Mouse (Mus musculus) intestine, postnatal 0 days (tissue): ENCODE measurements around the gene Papss2. TPM values are rescaled to one million over a fixed set of nuclear protein-coding genes. Genes with fewer than 3 reads are reported as not detected.

Experiments
- ATAC-seq: fragments of 200-750 bp; cut with Nextera tagmentation; 2 replicates; pipeline ENCODE4 v1.8.0; 2017; ENCODE audit warnings: mild to moderate bottlenecking, moderate TSS enrichment, moderate library complexity
- H3K27ac ChIP-seq: fragments of 300-500 bp; sonication (generic); 2 replicates; pipeline ENCODE4 v1.5.1; 2014; ENCODE audit warnings: mild to moderate bottlenecking, low read depth, low read length, moderate library complexity
- H3K27me3 ChIP-seq: fragments of 300-500 bp; sonication (generic); replicated peaks from 2 replicates; pipeline ENCODE4 v1.6.1; 2014; ENCODE audit warnings: low read length, mixed read lengths; ENCODE audit not compliant: control insufficient read depth, insufficient read depth
- H3K36me3 ChIP-seq: fragments of 300-500 bp; sonication (generic); 2 replicates; pipeline ENCODE4 v1.6.1; 2014; ENCODE audit warnings: mild to moderate bottlenecking, moderate library complexity; ENCODE audit not compliant: control insufficient read depth, insufficient read depth
- H3K4me1 ChIP-seq: fragments of 300-500 bp; sonication (generic); replicated peaks from 2 replicates; pipeline ENCODE4 v1.6.1; 2014; ENCODE audit warnings: antibody characterized with exemption, low read length, mixed read lengths; ENCODE audit not compliant: control insufficient read depth, insufficient read depth
- H3K4me2 ChIP-seq: fragments of 300-500 bp; sonication (generic); replicated peaks from 2 replicates; pipeline ENCODE4 v1.6.1; 2014; ENCODE audit warnings: low read depth, mild to moderate bottlenecking, moderate library complexity
- H3K4me3 ChIP-seq: fragments of 300-500 bp; sonication (generic); 2 replicates; pipeline ENCODE4 v1.5.1; 2014; ENCODE audit warnings: low read depth, low read length
- H3K9ac ChIP-seq: fragments of 300-500 bp; sonication (generic); 2 replicates; pipeline ENCODE4 v1.6.1; 2014; ENCODE audit warnings: mild to moderate bottlenecking, low read depth, low read length
- H3K9me3 ChIP-seq: fragments of 300-500 bp; sonication (generic); 2 replicates; pipeline ENCODE4 v1.6.1; 2016; ENCODE audit warnings: mixed run types; ENCODE audit not compliant: control insufficient read depth
- CTCF ChIP-seq: sonication (generic); IDR thresholded peaks from 2 replicates; pipeline ENCODE4 v1.5.1; 2016; ENCODE audit warnings: low read depth, mild to moderate bottlenecking, control low read depth, antibody characterized with exemption, moderate library complexity
- WGBS: fragments of 180-500 bp; shearing (Covaris S2); extraction: QIAGEN DNeasy Blood & Tissue Kit; methylation state at CpG from one replicate; pipeline ENCODE4 v1.1.7; 2014; 5-methylcytosine and 5-hydroxymethylcytosine counted together
- polyA plus RNA-seq: library from polyadenylated mRNA; unstranded; fragments of >200 nt; fragmentation: Nextera tagmentation; extraction: Ambion mirVana; gene quantifications from 2 replicates; pipeline ENCODE4 v1.2.1, GENCODE M21; 2015

The Papss2 gene
- polyA plus RNA-seq, 1 experiment from 2014 or later, result 34.7 TPM

DNA sequence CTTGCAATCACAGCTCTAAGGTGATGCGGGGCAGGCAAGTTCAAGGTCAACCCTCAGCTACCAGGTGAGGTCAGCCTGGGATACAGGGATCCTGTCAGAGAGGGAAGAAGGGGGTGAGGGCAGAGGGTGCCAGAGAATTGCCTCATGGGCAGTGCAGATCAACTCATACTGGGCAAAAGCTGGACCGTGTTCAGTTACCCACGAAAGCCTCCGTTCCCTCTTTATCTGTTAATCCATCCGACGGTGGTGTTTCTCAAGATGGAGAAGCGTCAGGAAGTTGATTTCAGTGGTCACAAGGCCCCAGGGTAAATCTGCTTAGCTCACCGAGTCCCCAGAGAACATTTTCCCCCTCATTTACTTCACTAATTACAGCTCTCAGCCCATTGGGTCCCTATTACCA is 8.5 kb downstream of the Papss2 start:
- H3K27ac ChIP-seq, result no peak overlapping the region
- H3K27me3 ChIP-seq, result no peaks in the 10 kb centered on the region
- WGBS, result 70% methylated on average over 8 of the region's 8 CpGs
- no peak overlapping the region for H3K9ac ChIP-seq
- no peaks in the 10 kb centered on the region for H3K36me3 ChIP-seq
- no peak overlapping the region for H3K4me3 ChIP-seq
- peaks cover 10% of the 10 kb centered on the region for H3K4me1 ChIP-seq
- no peak overlapping the region for H3K4me2 ChIP-seq
- no peak for ATAC-seq
- no peak for TF ChIP-seq CTCF
- no peaks in the 10 kb centered on the region for H3K9me3 ChIP-seq

DNA sequence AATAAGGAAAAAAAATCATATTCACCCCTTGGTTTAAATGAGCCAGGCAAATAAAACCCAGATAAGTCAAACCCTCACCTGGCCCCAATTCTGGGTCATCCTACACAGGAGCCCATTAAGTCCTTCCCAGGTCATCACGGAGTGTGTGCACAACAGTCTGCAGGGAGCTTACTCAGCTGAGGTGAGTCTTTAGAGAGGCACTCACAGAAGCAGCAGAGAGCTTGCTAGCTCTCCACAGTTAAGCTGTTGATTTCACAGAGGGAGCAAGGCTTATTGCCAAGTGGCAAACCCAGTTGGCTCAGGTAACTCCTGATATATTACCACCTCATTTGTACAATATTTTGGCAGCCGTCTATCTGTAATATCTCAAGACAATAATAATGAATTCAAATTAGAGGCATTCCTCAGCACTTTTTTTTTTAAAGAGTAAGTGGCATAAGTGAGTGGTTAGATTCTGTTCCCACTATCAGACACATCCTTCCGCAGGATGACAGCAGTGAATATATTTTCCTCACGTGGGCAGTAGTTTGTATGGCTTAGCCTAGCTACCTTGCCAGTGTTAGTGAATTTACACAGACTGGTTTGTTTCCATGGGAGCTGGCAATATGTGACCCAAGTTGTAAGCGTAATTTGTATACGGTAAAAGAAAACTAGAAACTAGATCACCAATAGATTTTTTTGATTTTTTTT is 9.1 kb downstream of the Papss2 start:
- Histone ChIP-seq H3K27me3 (no peaks in the 10 kb centered on the region), H3K4me2 (no peak overlapping the region), H3K4me3 (no peak overlapping the region), H3K9me3 (no peaks in the 10 kb centered on the region), H3K27ac (no peak overlapping the region), H3K4me1 (peaks cover 10% of the 10 kb centered on the region), H3K36me3 (no peaks in the 10 kb centered on the region), H3K9ac (no peak overlapping the region)
- no peak for TF ChIP-seq CTCF
- 82% methylated on average over 6 of the region's 6 CpGs for WGBS
- no peak for ATAC-seq

DNA sequence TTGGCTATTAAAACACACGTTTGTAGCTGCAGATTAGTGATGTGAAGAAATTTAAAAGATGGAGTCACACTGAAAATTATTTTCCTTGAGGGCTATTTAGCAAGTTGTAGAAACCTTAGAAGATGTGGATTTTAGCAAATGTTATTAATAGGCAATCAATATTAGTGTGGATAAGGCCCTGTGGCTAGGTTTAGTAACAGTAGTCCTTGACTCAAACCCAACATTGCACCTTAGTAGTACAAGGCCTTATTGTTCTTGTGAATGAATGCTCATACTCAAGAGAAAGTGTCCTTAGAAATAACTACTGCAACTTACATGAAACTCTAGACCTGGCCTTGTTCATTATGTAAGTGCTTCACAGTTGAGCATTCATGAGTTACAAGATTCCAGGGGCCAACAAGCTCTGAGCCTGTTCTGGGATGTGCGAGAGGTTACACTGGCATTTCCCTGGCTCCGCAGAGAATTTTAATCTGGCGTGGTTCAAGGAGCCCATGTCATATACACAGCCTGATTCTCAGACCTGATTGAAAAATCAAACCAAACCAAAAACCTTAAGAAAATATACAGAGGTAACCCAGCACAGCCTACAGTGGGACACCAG is 10.7 kb downstream of the Papss2 start:
- ATAC-seq, result no peak
- Histone ChIP-seq H3K9ac (no peak overlapping the region), H3K27me3 (no peaks in the 10 kb centered on the region), H3K27ac (no peak overlapping the region), H3K4me3 (no peak overlapping the region), H3K36me3 (no peaks in the 10 kb centered on the region), H3K9me3 (no peaks in the 10 kb centered on the region), H3K4me1 (peaks cover 10% of the 10 kb centered on the region), H3K4me2 (no peak overlapping the region)
- WGBS, result 83% methylated on average over 4 of the region's 4 CpGs
- TF ChIP-seq CTCF, result no peak

DNA sequence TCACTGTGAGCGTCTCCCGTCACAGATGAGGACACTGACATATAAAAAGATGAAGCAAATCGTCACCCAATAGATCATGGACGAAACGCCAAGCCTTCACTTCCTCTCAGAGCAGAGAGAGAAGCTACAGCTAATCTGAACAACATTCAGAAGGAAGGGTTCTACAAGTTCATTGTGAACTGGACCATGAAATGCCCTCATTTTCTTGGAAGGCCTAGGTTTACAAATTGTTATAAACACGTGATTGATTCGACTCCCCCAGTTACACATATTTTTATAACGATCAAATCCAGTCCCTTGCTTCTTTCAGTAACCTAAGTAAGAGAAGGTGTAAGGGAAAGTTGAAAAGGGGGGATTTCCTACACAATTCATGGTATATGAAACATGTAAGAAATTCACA is 11.4 kb downstream of the Papss2 start:
- no peak for TF ChIP-seq CTCF
- WGBS, result 85% methylated on average over 8 of the region's 8 CpGs
- Histone ChIP-seq H3K27me3 (no peaks in the 10 kb centered on the region), H3K4me3 (no peak overlapping the region), H3K4me1 (peaks cover 10% of the 10 kb centered on the region), H3K27ac (no peak overlapping the region), H3K9me3 (no peaks in the 10 kb centered on the region), H3K9ac (no peak overlapping the region), H3K4me2 (no peak overlapping the region), H3K36me3 (no peaks in the 10 kb centered on the region)
- ATAC-seq, result no peak

DNA sequence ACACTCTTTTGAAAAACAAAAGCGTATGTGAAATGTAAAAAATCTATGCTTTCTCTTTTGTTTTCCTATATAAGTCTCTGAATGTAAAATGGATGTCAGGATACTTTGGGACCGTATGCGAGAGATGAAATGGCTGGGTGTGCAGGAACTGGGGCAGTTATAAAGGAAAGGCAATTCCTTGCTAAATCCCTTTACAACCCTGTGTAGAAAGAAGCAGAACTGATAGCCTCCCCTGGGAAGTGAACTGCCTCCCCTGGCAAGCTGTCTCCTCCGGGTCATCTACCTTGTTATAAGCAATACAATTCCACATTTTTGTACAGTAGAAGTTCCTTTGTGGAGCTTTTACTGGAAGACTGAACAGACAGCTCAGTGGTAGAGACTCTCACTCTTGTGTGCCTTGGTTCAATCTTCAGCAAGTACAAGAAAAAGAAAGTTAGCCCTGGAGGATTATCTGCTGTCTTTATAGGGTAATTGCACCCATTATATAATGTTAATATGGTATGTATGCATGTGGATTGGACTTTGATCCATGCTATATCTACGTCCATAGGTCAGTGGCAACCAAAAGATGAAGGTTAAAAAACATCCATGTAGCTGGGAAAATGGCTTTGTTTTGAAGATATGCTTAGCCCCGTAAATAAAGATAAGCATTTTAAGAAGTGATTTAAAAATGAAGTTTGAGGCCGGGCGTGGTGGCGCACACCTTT is 15.9 kb downstream of the Papss2 start:
- 58% methylated on average over 9 of the region's 9 CpGs for WGBS
- no peaks in the 10 kb centered on the region for H3K9me3 ChIP-seq
- no peak for TF ChIP-seq CTCF
- H3K4me2 ChIP-seq, result peak overlapping the region; percentile 18; the same call in 1 of the 2 replicates
- H3K9ac ChIP-seq, result no peak overlapping the region
- H3K36me3 ChIP-seq, result no peaks in the 10 kb centered on the region
- H3K27ac ChIP-seq, result peak overlapping the region; percentile 50; the same call in 1 of the 2 replicates
- H3K4me1 ChIP-seq, result no peaks in the 10 kb centered on the region; the same call in 1 of the 2 replicates
- H3K4me3 ChIP-seq, result no peak overlapping the region
- no peaks in the 10 kb centered on the region for H3K27me3 ChIP-seq
- ATAC-seq, result peak; percentile 70

DNA sequence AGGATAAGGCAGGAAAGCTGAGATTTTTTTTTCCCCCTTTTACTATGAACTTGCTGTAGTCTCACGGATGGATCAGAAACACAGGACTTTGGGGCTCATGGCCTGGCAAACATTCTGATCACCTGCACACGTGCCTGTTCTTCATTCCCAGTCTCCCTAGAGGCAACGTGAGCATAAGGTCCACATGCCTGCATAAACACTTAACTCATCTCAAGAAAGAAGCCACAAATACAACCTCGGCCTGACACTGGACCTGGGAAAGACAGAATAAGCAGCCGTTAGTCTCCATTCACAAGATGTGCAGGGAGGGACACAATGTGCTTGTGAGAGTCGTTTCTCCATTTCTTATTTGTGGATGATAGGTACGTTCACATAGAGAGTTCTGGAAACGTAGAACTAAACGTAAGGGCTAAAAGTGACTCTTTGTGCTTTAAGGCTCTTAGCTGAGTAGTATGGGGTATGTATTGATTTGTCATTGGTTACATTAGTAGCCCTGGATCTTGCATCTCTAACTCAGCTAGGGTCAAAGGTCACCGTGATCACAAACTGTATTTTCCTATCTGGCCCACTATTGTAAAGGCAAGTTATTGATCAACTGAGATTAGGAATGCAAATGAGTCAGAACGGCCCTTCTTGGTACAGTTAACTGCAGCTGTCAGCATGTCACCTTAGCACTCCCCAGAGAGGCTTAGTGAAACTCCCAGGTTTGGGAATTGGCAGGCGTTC is 18.6 kb downstream of the Papss2 start:
- Histone ChIP-seq H3K4me2 (no peak overlapping the region), H3K27me3 (no peaks in the 10 kb centered on the region), H3K9me3 (no peaks in the 10 kb centered on the region), H3K4me1 (no peaks in the 10 kb centered on the region; the same call in 1 of the 2 replicates), H3K9ac (no peak overlapping the region), H3K27ac (no peak overlapping the region; the same call in 1 of the 2 replicates), H3K4me3 (no peak overlapping the region), H3K36me3 (no peaks in the 10 kb centered on the region)
- TF ChIP-seq CTCF, result no peak
- ATAC-seq, result peak; percentile 64
- 64% methylated on average over 12 of the region's 12 CpGs for WGBS
